Mouse (Mus musculus) hindbrain, postnatal 0 days (tissue): ENCODE measurements around the gene Aes. TPM values are rescaled to one million over a fixed set of nuclear protein-coding genes. Genes with fewer than 3 reads are reported as not detected.
A peak's percentile ranks its signal among the peaks of the same experiment; 100 is the strongest.

ENCODE experiments used
- ATAC-seq: fragments of 200-750 bp; cut with Nextera tagmentation; 2 replicates; pipeline ENCODE4 v1.8.0; 2017; ENCODE audit warnings: mild to moderate bottlenecking, moderate TSS enrichment, moderate library complexity
- DNase-seq: peaks from one replicate; pipeline ENCODE4 v3.0.0-alpha.2; 2015; ENCODE audit warnings: low spot score
- H3K27ac ChIP-seq: fragments of 300-500 bp; sonication (generic); 2 replicates; pipeline ENCODE4 v1.5.1; 2014; ENCODE audit warnings: mild to moderate bottlenecking
- H3K27me3 ChIP-seq: fragments of 300-500 bp; sonication (generic); 2 replicates; pipeline ENCODE4 v1.6.1; 2014; ENCODE audit warnings: low read length, mixed read lengths; ENCODE audit not compliant: insufficient read depth
- H3K36me3 ChIP-seq: fragments of 300-500 bp; sonication (generic); 2 replicates; pipeline ENCODE4 v1.6.1; 2014; ENCODE audit warnings: low read length, mixed read lengths; ENCODE audit not compliant: insufficient read depth
- H3K4me1 ChIP-seq: fragments of 300-500 bp; sonication (generic); 2 replicates; pipeline ENCODE4 v1.6.1; 2014; ENCODE audit warnings: antibody characterized with exemption, low read length, mixed read lengths; ENCODE audit not compliant: insufficient read depth
- H3K4me2 ChIP-seq: fragments of 300-500 bp; sonication (generic); 2 replicates; pipeline ENCODE4 v1.6.1; 2014; ENCODE audit warnings: low read depth, mild to moderate bottlenecking, low read length, moderate library complexity, mixed read lengths
- H3K4me3 ChIP-seq: fragments of 300-500 bp; sonication (generic); 2 replicates; pipeline ENCODE4 v1.5.1; 2014; ENCODE audit warnings: low read length
- H3K9ac ChIP-seq: fragments of 300-500 bp; sonication (generic); replicated peaks from 2 replicates; pipeline ENCODE4 v1.6.1; 2014; ENCODE audit warnings: mild to moderate bottlenecking, low read length, moderate library complexity, mixed read lengths
- H3K9me3 ChIP-seq: fragments of 300-500 bp; sonication (generic); 2 replicates; pipeline ENCODE4 v1.6.1; 2016; ENCODE audit warnings: low read length, mixed read lengths
- CTCF ChIP-seq: IDR thresholded peaks from 2 replicates; pipeline ENCODE4 v1.5.1; 2016; ENCODE audit warnings: antibody characterized with exemption, control low read depth, low read depth
- WGBS: fragments of 180-500 bp; shearing (Covaris S2); extraction: QIAGEN DNeasy Blood & Tissue Kit; methylation state at CpG from one replicate; pipeline ENCODE4 v1.1.7; 2014; 5-methylcytosine and 5-hydroxymethylcytosine counted together
- polyA plus RNA-seq: library from polyadenylated mRNA; unstranded; fragments of >200 nt; fragmentation: Nextera tagmentation; extraction: Ambion mirVana; gene quantifications from 2 replicates; pipeline ENCODE4 v1.2.1, GENCODE M21; 2015
- total RNA-seq: library from RNA; depleted of rRNA; stranded (reverse); fragments of >200 nt; gene quantifications from 2 replicates; pipeline ENCODE4 v1.2.3, GENCODE M21; 2014

The Aes gene
- total and polyA plus RNA-seq, 2 experiments from 2014 or later: 635 to 834 TPM

GRCm38 (mm10) chr10:81536734-81537133 lies 22.6 kb upstream of the Aes start:
- Histone ChIP-seq H3K9ac (no peak overlapping the region), H3K27ac (no peak overlapping the region), H3K4me1 (no peaks in the 10 kb centered on the region), H3K4me2 (no peak overlapping the region), H3K27me3 (no peaks in the 10 kb centered on the region), H3K4me3 (no peak overlapping the region), H3K9me3 (no peaks in the 10 kb centered on the region), H3K36me3 (no peaks in the 10 kb centered on the region)
- DNase-seq: no peak
- 80% methylated on average over 6 of the region's 6 CpGs for WGBS
- peak; percentile 62 for TF ChIP-seq CTCF
- ATAC-seq: no peak

GRCm38 (mm10) chr10:81537429-81537828 lies 21.9 kb upstream of the Aes start:
- Histone ChIP-seq H3K27me3 (no peaks in the 10 kb centered on the region), H3K36me3 (no peaks in the 10 kb centered on the region), H3K27ac (no peak overlapping the region), H3K4me2 (no peak overlapping the region), H3K4me1 (no peaks in the 10 kb centered on the region), H3K4me3 (no peak overlapping the region), H3K9me3 (no peaks in the 10 kb centered on the region), H3K9ac (no peak overlapping the region)
- ATAC-seq (no peak), DNase-seq (no peak)
- TF ChIP-seq CTCF: no peak
- WGBS: 95% methylated on average over 2 of the region's 2 CpGs

- Histone ChIP-seq H3K4me1 (peaks cover 9% of the 10 kb centered on the region), H3K27ac (no peak overlapping the region), H3K9me3 (no peaks in the 10 kb centered on the region), H3K36me3 (no peaks in the 10 kb centered on the region), H3K27me3 (no peaks in the 10 kb centered on the region), H3K4me2 (no peak overlapping the region), H3K9ac (no peak overlapping the region), H3K4me3 (no peak overlapping the region)
- DNase-seq (no peak), ATAC-seq (no peak)
- no peak for TF ChIP-seq CTCF
- WGBS: 90% methylated on average over 3 of the region's 3 CpGs
Measured at GRCm38 (mm10) chr10:81538321-81539048, 20.8 kb upstream of the Aes start.

- Histone ChIP-seq H3K9me3 (no peaks in the 10 kb centered on the region), H3K4me2 (no peak overlapping the region), H3K36me3 (no peaks in the 10 kb centered on the region), H3K9ac (no peak overlapping the region), H3K4me1 (peaks cover 17% of the 10 kb centered on the region), H3K27me3 (no peaks in the 10 kb centered on the region), H3K27ac (no peak overlapping the region), H3K4me3 (no peak overlapping the region)
- no peak for ATAC-seq
- WGBS: 87% methylated on average over 5 of the region's 5 CpGs
- TF ChIP-seq CTCF: no peak
- DNase-seq: no peak
Measured at GRCm38 (mm10) chr10:81541363-81541762, 17.9 kb upstream of the Aes start.

GRCm38 (mm10) chr10:81541803-81542202 lies 17.5 kb upstream of the Aes start:
- WGBS: 76% methylated on average over 10 of the region's 10 CpGs
- Histone ChIP-seq H3K4me2 (no peak overlapping the region), H3K4me3 (no peak overlapping the region), H3K36me3 (no peaks in the 10 kb centered on the region), H3K9ac (no peak overlapping the region), H3K4me1 (peaks cover 17% of the 10 kb centered on the region), H3K9me3 (no peaks in the 10 kb centered on the region), H3K27ac (no peak overlapping the region; the same call in 1 of the 2 replicates), H3K27me3 (no peaks in the 10 kb centered on the region)
- no peak for DNase-seq
- no peak for ATAC-seq
- no peak for TF ChIP-seq CTCF

GRCm38 (mm10) chr10:81542727-81543460 lies 16.4 kb upstream of the Aes start:
- Histone ChIP-seq H3K27me3 (no peaks in the 10 kb centered on the region), H3K4me1 (peaks cover 17% of the 10 kb centered on the region), H3K36me3 (no peaks in the 10 kb centered on the region), H3K9me3 (no peaks in the 10 kb centered on the region), H3K4me3 (no peak overlapping the region), H3K4me2 (peak overlapping the region; percentile 97), H3K9ac (peak overlapping the region; percentile 89), H3K27ac (no peak overlapping the region)
- WGBS: 72% methylated on average over 7 of the region's 7 CpGs
- DNase-seq (no peak), ATAC-seq (no peak)
- no peak for TF ChIP-seq CTCF

GRCm38 (mm10) chr10:81543633-81544032 lies 15.7 kb upstream of the Aes start:
- Histone ChIP-seq H3K4me2 (peak overlapping the region; percentile 97), H3K27ac (peak overlapping the region; percentile 90; the same call in 1 of the 2 replicates), H3K9ac (peak overlapping the region; percentile 89), H3K27me3 (no peaks in the 10 kb centered on the region), H3K4me3 (peak overlapping the region; percentile 80), H3K4me1 (peaks cover 17% of the 10 kb centered on the region), H3K9me3 (no peaks in the 10 kb centered on the region), H3K36me3 (no peaks in the 10 kb centered on the region)
- ATAC-seq (no peak), DNase-seq (no peak)
- WGBS: 54% methylated on average over 1 of the region's 1 CpGs
- TF ChIP-seq CTCF: no peak
